In the genomic region with DNA sequence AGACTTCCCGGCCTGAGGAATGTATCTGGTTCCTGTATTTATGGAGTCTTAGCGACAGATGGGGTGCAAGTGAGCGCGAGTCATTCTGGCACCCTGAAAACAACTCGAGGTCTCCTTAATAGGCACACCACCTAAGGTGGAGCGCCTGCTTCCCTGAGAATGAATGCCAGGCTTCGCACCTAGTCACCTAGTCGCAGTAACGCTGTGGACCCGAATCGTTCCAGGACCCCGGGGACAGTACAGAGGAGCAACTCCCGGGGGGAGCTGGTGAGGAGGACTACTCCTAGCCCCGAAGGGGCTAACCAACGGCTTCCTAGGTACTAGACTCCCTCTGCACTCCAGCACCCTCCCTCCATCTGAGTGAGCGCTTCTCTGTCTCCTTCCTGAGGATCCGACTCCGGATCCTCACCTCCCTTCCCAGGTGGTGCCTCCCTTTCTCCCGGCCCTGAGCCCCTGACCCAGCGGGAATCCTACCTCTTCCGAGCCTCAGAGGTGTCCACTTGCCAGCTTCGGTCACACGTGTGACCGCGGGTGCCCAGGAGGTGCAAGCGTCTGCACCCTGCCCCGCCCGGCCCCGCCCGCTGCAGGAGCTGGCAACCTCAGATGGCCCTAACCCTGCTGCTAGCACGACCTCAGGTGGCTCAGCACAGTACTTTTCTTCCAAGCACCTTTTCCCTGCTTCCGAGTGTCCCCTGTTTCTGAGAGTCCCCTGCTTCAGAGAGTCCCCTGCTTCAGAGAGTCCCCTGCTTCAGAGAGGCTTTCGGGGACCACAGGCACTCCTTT, we compare ENCODE assay signal across 9 mouse cellular contexts. TPM values are rescaled to one million over a fixed set of nuclear protein-coding genes. Genes with fewer than 3 reads are reported as not detected.
DNase-seq lines count a peak whose midpoint lies in the region; ATAC-seq lines count a peak whose summit lies in the region.
"Had no signal": no experiment of that assay in that cellular context is flagged by ENCODE, and none has a peak within 500 bp of the region (broad histone marks: within the 10 kb centered on the region; RNA-seq: fewer than 3 reads in every experiment).

TSS of gene Tmem45b (minus strand) at position 771 of the 783 bp plus-strand sequence.

- H3K36me3 ChIP-seq in neural tube, embryonic 11.5 days (ENCODE audit: control insufficient read depth, insufficient read depth, low read length), result no peaks in the 10 kb centered on the region
- H3K36me3 ChIP-seq in forebrain, embryonic 15.5 days, result no peaks in the 10 kb centered on the region
- no peaks in the 10 kb centered on the region for H3K36me3 ChIP-seq in stomach, embryonic 15.5 days

- H3K9me3 ChIP-seq in neural tube, embryonic 11.5 days (ENCODE audit: control insufficient read depth, low read length), result no peaks in the 10 kb centered on the region
- no peaks in the 10 kb centered on the region for H3K9me3 ChIP-seq in forebrain, embryonic 15.5 days
- no peaks in the 10 kb centered on the region for H3K9me3 ChIP-seq in stomach, embryonic 15.5 days

- intact Hi-C loops in gastrocnemius, postnatal 14 days (cut with DNase I; ENCODE audit: low total_unique reads), result no loop called here
- intact Hi-C loops in left cerebral cortex, postnatal 36 days (cut with DNase I), result no loop called here

- no peak for ATAC-seq in neural tube, embryonic 11.5 days (ENCODE audit: insufficient read depth, low FRiP score, low TSS enrichment)
- no peak for ATAC-seq in forebrain, embryonic 15.5 days (replicated peaks)
- ATAC-seq in stomach, embryonic 15.5 days (ENCODE audit: insufficient read depth, low FRiP score, low read depth), result peak; percentile 80

- no peak within 1 kb of the TSS for H3K27ac ChIP-seq in neural tube, embryonic 11.5 days (ENCODE audit: low read depth, low read length)
- H3K27ac ChIP-seq in forebrain, embryonic 15.5 days (replicated peaks), result no peak within 1 kb of the TSS
- no peak within 1 kb of the TSS for H3K27ac ChIP-seq in stomach, embryonic 15.5 days
- H3K27ac ChIP-seq: liver, embryonic 14.5 days had no signal

- no peaks in the 10 kb centered on the region for H3K4me1 ChIP-seq in neural tube, embryonic 11.5 days (ENCODE audit: control insufficient read depth, insufficient read depth, low read length)
- peaks cover 7% of the 10 kb centered on the region for H3K4me1 ChIP-seq in forebrain, embryonic 15.5 days
- H3K4me1 ChIP-seq in stomach, embryonic 15.5 days, result no peaks in the 10 kb centered on the region

- no peak within 1 kb of the TSS for H3K9ac ChIP-seq in neural tube, embryonic 11.5 days (ENCODE audit: low read length)
- H3K9ac ChIP-seq in forebrain, embryonic 15.5 days (replicated peaks), result no peak within 1 kb of the TSS
- no peak within 1 kb of the TSS for H3K9ac ChIP-seq in stomach, embryonic 15.5 days
- H3K9ac ChIP-seq: liver, embryonic 14.5 days had no signal

- H3K27me3 ChIP-seq in neural tube, embryonic 11.5 days (ENCODE audit: control insufficient read depth, insufficient read depth, low read length), result peaks cover 27% of the 10 kb centered on the region
- peaks cover 15% of the 10 kb centered on the region for H3K27me3 ChIP-seq in forebrain, embryonic 15.5 days
- peaks cover 12% of the 10 kb centered on the region for H3K27me3 ChIP-seq in stomach, embryonic 15.5 days (replicated peaks)

- no peak for DNase-seq in neural tube, embryonic 11.5 days (ENCODE audit: low spot score)
- DNase-seq in neural tube, embryonic 10.5 days (ENCODE audit: extremely low spot score, low spot score), result no peak
- peak; percentile 27 to 72 for DNase-seq in kidney, postnatal 25 days
- DNase-seq in gastrocnemius, postnatal 14 days, result no peak
- no peak for DNase-seq in layer of hippocampus, postnatal 14 days (ENCODE audit: low spot score in 2 of 2)
- no peak for DNase-seq in left cerebral cortex, postnatal 36 days (ENCODE audit: low spot score in 2 of 2)

- WGBS in neural tube, embryonic 11.5 days, result 8% methylated on average over 33 of the region's 33 CpGs
- WGBS in forebrain, embryonic 15.5 days, result 7% methylated on average over 33 of the region's 33 CpGs
- WGBS in stomach, embryonic 15.5 days, result 6% methylated on average over 33 of the region's 33 CpGs

- H3K4me2 ChIP-seq in neural tube, embryonic 11.5 days (ENCODE audit: low read depth), result peak within 1 kb of the TSS; percentile 10; the same call in 1 of the 2 replicates
- peak within 1 kb of the TSS; percentile 26 for H3K4me2 ChIP-seq in forebrain, embryonic 15.5 days (replicated peaks)
- peak within 1 kb of the TSS; percentile 56 for H3K4me2 ChIP-seq in stomach, embryonic 15.5 days

- no peak within 1 kb of the TSS for H3K4me3 ChIP-seq in neural tube, embryonic 11.5 days (ENCODE audit: low read depth, low read length)
- peak within 1 kb of the TSS; percentile 14; the same call in 1 of the 2 replicates for H3K4me3 ChIP-seq in forebrain, embryonic 15.5 days
- H3K4me3 ChIP-seq in stomach, embryonic 15.5 days (replicated peaks), result peak within 1 kb of the TSS; percentile 30

RNA-seq across cellular contexts. Expression of gene Tmem45b, which starts in this region (rescaled TPM):
- polyA plus RNA-seq in neural tube, embryonic 11.5 days (2014; fragmentation: Nextera tagmentation; extraction: Ambion mirVana), result not detected in 2 replicates
- 0.09 TPM in 1 of 2 replicates, not detected in the other for polyA plus RNA-seq in forebrain, embryonic 15.5 days (2015; fragmentation: Nextera tagmentation; extraction: Ambion mirVana)
- polyA plus RNA-seq in stomach, embryonic 15.5 days (2015; fragmentation: Nextera tagmentation; extraction: Ambion mirVana), result 24.1 and 28.5 TPM in 2 replicates
- under 1 TPM in 1 of 2 experiments, not detected in 1; 0.35 TPM for total RNA-seq in gastrocnemius, postnatal 14 days (2021)
- total RNA-seq in layer of hippocampus, postnatal 14 days (2021), result not detected
- total RNA-seq in left cerebral cortex, postnatal 36 days (2021), result not detected
- polyA plus RNA-seq: liver, embryonic 14.5 days had no signal

Comparison
In these comparisons a context has a peak if more than half of its experiments do, and no peak if none do; other contexts are left out.
1. RNA of gene Tmem45b (polyA plus RNA-seq): 24.1 to 28.5 TPM in stomach, embryonic 15.5 days; 0.09 TPM in forebrain, embryonic 15.5 days and not detected in neural tube, embryonic 11.5 days; every median in the first group is over 10 times any median in the second.
2. DNase-seq: peak in kidney, postnatal 25 days (2 of 2); none in neural tube, embryonic 11.5 days (single experiment), neural tube, embryonic 10.5 days (single experiment), gastrocnemius, postnatal 14 days (single experiment), layer of hippocampus, postnatal 14 days (0 of 2) and left cerebral cortex, postnatal 36 days (0 of 2).
3. Peak in every context shown above with its lines, with median percentiles within 50 percentile points of each other: H3K4me2 ChIP-seq.